ENCODE assay signal across 8 mouse cellular contexts in genomic region chr6:31126131-31126871, GRCm38 (mm10).
DNase-seq lines count a peak whose midpoint lies in the region; ATAC-seq and TF ChIP-seq lines count a peak whose summit lies in the region.

No protein-coding gene starts in this region.

- WGBS in lung, adult 2 months, result 52% methylated on average over 15 of the region's 15 CpGs
- WGBS in embryonic facial prominence, embryonic 14.5 days, result 66% methylated on average over 15 of the region's 15 CpGs

- no peaks in the 10 kb centered on the region for H3K27me3 ChIP-seq in embryonic facial prominence, embryonic 14.5 days (replicated peaks; ENCODE audit: control insufficient read depth, insufficient read depth, low read length)

- no peaks in the 10 kb centered on the region for H3K36me3 ChIP-seq in embryonic facial prominence, embryonic 14.5 days (ENCODE audit: control insufficient read depth, insufficient read depth, low read length)

- no peak for TF ChIP-seq POLR2A in lung, adult 2 months (IDR thresholded peaks at IDR 0.05; ENCODE audit: borderline replicate concordance, extremely low read depth, low read depth, low read length)

- TF ChIP-seq CTCF in lung, adult 2 months (IDR thresholded peaks at IDR 0.05; ENCODE audit: insufficient read depth, low read length), result no peak

- H3K4me2 ChIP-seq in embryonic facial prominence, embryonic 14.5 days (ENCODE audit: low read depth, low read length), result peak overlapping the region; percentile 1

- H3K4me3 ChIP-seq in lung, adult 2 months (replicated peaks; ENCODE audit: extremely low read depth, low read depth, low read length), result peak overlapping the region; percentile 42
- 0 out of 2 replicates have a peak overlapping the region, but pooled peaks have one; percentile 3 for H3K4me3 ChIP-seq in embryonic facial prominence, embryonic 14.5 days (ENCODE audit: low read depth, low read length)

- H3K27ac ChIP-seq in embryonic facial prominence, embryonic 14.5 days (replicated peaks; ENCODE audit: low read depth, low read length), result peak overlapping the region; percentile 22

- H3K4me1 ChIP-seq in lung, adult 2 months (ENCODE audit: control insufficient read depth, insufficient read depth, low read length), result peaks cover 21% of the 10 kb centered on the region
- peaks cover 7% of the 10 kb centered on the region; the same call in 1 of the 2 replicates for H3K4me1 ChIP-seq in embryonic facial prominence, embryonic 14.5 days (ENCODE audit: control insufficient read depth, insufficient read depth, low read length)

- no peak for DNase-seq in lung, adult 2 months
- DNase-seq in lung, postnatal 25 days (ENCODE audit: low spot score), result no peak
- DNase-seq in embryonic facial prominence, embryonic 14.5 days (ENCODE audit: low spot score), result peak; percentile 60
- peak; percentile 49 for DNase-seq in lung, postnatal 36 days
- DNase-seq in thymus, postnatal 4 days, result peak; percentile 66
- DNase-seq in cerebellum, adult 9-11 months, result no peak
- no peak for DNase-seq in layer of hippocampus, adult 11-12 months (ENCODE audit: low spot score)
- DNase-seq in cerebellum, postnatal 36 days, result no peak

- ATAC-seq in embryonic facial prominence, embryonic 14.5 days (ENCODE audit: low read depth), result peak; percentile 65

- H3K9me3 ChIP-seq in embryonic facial prominence, embryonic 14.5 days (ENCODE audit: control insufficient read depth, low read length), result no peaks in the 10 kb centered on the region

- no peak overlapping the region for H3K9ac ChIP-seq in embryonic facial prominence, embryonic 14.5 days (ENCODE audit: low read depth, low read length)

Comparison
In these comparisons a context has a peak if more than half of its experiments do, and no peak if none do; other contexts are left out.
1. DNase-seq: peak in embryonic facial prominence, embryonic 14.5 days (single experiment), lung, postnatal 36 days (single experiment) and thymus, postnatal 4 days (single experiment); none in lung, adult 2 months (single experiment), lung, postnatal 25 days (single experiment), cerebellum, adult 9-11 months (single experiment), layer of hippocampus, adult 11-12 months (single experiment) and cerebellum, postnatal 36 days (0 of 2).